Comparison of ENCODE assay signal across 14 mouse cellular contexts in the genomic region with DNA sequence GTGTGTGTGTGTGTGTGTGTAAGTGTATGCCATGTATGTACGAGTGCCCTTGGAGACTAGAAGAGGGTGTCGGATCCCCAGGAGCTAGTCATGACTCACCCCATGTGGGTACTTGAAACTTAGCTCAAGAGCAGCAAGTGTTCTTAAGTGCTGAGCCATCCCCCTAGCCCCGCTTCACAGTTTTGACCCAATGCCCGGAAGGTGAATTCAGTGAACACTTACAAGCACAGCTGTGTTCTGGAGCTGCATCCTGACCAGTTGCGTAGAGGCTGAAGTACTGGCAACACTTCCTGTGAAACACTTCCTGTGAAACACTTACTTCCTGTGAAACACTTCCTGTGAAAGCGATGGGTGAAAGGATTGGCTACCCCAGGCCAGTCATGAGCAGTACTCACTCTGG. TPM values are rescaled to one million over a fixed set of nuclear protein-coding genes. Genes with fewer than 3 reads are reported as not detected.
DNase-seq lines count a peak whose midpoint lies in the region; ATAC-seq lines count a peak whose summit lies in the region.
"Had no signal": no experiment of that assay in that cellular context is flagged by ENCODE, and none has a peak within 500 bp of the region (broad histone marks: within the 10 kb centered on the region; RNA-seq: fewer than 3 reads in every experiment).

No protein-coding gene starts in this region.

- DNase-seq in R1 (ENCODE audit: low read depth, low spot score) = peak; percentile 55
- DNase-seq in lung, postnatal 4 days = peak; percentile 68 to 77
- DNase-seq in thymus, postnatal 36 days = peak; percentile 22 to 32
- no peak for DNase-seq in adrenal gland, postnatal 25 days
- no peak for DNase-seq in frontal cortex, adult 2 months (ENCODE audit: extremely low spot score in 1 of 2, low spot score in 1 of 2)
- no peak for DNase-seq in spleen, postnatal 10 days (ENCODE audit: low spot score in 2 of 2)
- DNase-seq: cerebellum, postnatal 25 days; gastrocnemius, postnatal 36 days; kidney, postnatal 10 days; layer of hippocampus, postnatal 36 days; right cerebral cortex, adult 18-20 months had no signal

- peak; percentile 63 for ATAC-seq in inflammation-experienced regulatory T-cells, adult 6 months
- ATAC-seq: forebrain, embryonic 14.5 days; midbrain, embryonic 16.5 days had no signal

RNA-seq across cellular contexts. Expression of gene Lgals8, which starts 10.5 kb away (rescaled TPM):
- 100 to 1,000 TPM in 2 of 3 experiments, 10 to 100 TPM in 1; 93.5 to 129 (median 100) TPM for polyA plus RNA-seq in inflammation-experienced regulatory T-cells, adult 6 months (2017; shearing (Covaris generic))
- 72.0 and 104 TPM in 2 replicates for total RNA-seq in adrenal gland, postnatal 25 days (2021)
- polyA plus RNA-seq in frontal cortex, adult 2 months (2012; rRNA removed) = 34.7 and 39.5 TPM in 2 replicates

RNA-seq across cellular contexts. Expression of gene Edaradd, which starts 45.0 kb away (rescaled TPM):
- polyA plus RNA-seq in inflammation-experienced regulatory T-cells, adult 6 months (2017; shearing (Covaris generic)) = 1 to 10 TPM in 2 of 3 experiments, under 1 TPM in 1; 0.71 to 2.1 (median 1.3) TPM
- total RNA-seq in adrenal gland, postnatal 25 days (2021) = 0.14 and 0.18 TPM in 2 replicates
- 0.53 and 0.58 TPM in 2 replicates for polyA plus RNA-seq in frontal cortex, adult 2 months (2012; rRNA removed)

Comparison
In these comparisons a context has a peak if more than half of its experiments do, and no peak if none do; other contexts are left out.
1. DNase-seq: peak in R1 (single experiment), lung, postnatal 4 days (2 of 2) and thymus, postnatal 36 days (2 of 2); none in adrenal gland, postnatal 25 days (single experiment), frontal cortex, adult 2 months (0 of 2) and spleen, postnatal 10 days (0 of 2).